Mouse (Mus musculus): ENCODE results near the gene Pxn.
"Not testable (repeated sequence)": the region's sequence is repeated elsewhere in the genome, so short reads cannot be mapped to it uniquely, and the experiment has no call there.

The Pxn gene

DNA sequence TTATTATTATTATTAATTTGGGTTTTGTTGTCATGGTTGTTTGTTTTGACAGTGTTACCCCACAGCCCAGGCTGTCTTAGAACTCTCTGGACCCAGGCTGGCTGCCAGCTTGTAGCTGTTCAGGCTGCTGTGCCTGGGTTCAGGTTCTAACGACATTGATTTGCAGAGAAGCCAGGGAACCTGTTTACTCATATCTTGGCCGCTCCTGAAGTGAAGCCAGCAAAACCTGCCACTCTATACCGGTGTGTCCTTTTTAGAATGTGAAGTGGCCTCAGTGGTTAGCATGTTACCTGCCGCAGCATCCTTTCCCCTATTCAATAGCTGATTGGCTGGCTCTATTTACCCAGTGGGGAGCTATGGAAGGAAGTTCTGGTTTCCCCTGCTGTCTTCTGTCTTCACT, 19.8 kb upstream of the Pxn start:
- no peak for DNase-seq (ENCODE audit: low spot score)

DNA sequence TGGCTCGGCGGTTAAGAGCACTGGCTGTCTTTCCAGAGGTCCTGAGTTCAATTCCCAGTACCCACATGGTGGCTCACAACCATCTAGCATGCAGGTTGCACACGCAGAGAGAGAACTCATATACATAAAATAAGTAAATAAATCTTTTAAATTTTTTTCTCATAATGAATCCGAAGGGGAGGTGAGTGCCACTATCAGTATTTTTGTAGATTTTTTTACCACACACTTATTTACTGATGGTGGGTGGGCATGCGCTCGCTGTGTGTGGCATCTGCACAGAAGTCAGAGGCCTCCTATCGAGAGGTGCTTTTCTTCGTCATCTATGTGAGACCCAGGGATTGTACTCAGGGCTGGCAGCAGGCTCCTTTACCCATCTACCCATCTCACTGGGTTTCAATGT, 19.1 kb upstream of the Pxn start:
- no peak for DNase-seq (ENCODE audit: low spot score)

GRCm38 (mm10) chr5:115487942-115488580, 18.4 kb upstream of the Pxn start:
- DNase-seq (ENCODE audit: low spot score), result no peak

DNA sequence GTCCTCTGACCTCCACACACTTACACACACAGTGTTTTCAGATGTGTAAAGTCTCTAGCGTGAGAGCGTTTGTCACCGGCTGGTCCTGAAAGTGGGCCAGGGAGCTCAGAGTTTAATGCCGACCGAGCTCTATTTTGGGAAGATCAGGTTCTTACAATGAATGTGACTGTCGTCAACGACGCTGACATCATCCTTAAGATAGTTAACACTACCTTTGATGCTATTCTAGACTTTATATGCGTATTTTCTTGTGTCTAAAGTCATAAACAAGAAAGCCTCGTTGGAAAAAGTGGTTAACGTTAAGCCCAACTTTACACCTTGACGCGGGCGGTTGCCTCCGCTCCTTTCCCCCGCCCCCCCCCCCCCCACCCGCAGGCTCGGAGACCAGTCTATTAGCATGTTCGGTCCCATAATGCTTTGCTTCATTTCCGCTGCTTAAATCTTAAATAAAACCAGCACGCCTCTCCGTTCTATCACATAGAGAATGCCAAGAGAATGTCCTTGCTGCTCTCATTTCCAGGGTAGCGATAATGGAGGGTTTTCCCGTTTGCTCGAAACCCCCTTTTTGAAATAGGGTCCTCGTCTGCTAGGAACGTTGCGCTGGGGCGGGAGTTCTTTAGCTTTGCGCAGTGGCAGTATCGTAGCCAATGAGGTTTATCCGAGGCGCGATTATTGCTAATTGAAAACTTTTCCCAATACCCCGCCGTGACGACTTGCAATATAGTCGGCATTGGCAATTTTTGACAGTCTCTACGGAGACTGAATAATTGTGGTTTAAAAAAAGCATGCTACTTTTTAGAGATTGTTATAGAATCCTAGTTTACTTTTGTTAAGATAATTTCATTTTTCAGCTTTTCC, 17.4 kb upstream of the Pxn start:
- peak; percentile 94 for DNase-seq (ENCODE audit: low spot score)

- DNase-seq (ENCODE audit: low spot score), result peak; percentile 77
These were observed 16.5 kb upstream of the Pxn start for GRCm38 (mm10) chr5:115489699-115490637.

GRCm38 (mm10) chr5:115490638-115491000, 15.9 kb upstream of the Pxn start:
- DNase-seq (ENCODE audit: low spot score), result no peak

GRCm38 (mm10) chr5:115491076-115491475, 15.4 kb upstream of the Pxn start:
- DNase-seq (ENCODE audit: low spot score), result no peak

- no peak for DNase-seq (ENCODE audit: low spot score)
These were observed 14.6 kb upstream of the Pxn start for GRCm38 (mm10) chr5:115491771-115492322.

- DNase-seq (ENCODE audit: low spot score), result no peak
These were observed 13.7 kb upstream of the Pxn start for GRCm38 (mm10) chr5:115492711-115493335.

DNA sequence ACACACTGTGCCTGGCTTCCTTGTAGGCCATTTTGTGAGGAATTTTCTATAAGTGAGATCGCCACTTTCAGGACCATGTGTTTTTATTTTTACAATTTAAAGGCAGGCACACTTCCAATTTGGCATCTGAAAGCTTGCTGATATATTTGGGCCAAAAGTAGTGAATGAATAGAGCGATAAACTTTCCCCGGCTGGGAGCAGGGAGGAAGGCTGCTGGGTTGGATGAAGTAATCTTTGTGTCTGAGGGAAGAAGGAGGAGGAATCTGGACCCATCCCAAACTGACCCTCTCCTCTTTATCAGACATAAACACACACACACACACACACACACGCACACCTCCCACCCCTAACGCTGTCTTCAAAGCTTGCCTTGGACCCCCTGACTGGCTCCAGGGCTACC, 13.0 kb upstream of the Pxn start:
- DNase-seq (ENCODE audit: low spot score), result no peak

DNA sequence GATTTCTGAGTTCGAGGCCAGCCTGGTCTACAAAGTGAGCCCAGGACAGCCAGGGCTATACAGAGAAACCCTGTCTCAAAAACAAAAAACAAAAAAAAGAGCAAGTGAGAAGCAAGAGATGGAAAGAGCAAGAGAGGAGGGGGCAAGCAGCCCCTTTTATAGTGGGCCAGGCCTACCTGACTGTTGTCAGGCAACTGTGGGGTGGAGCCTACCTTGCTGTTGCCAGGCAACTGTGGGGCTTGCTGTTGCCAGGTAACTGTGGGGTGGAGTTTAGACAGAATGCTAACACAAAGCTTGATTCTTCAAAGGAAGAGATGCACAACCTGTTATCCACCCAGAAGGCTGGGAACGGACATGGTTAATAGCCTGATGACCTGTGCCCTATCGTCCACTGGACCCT, 10.9 kb upstream of the Pxn start:
- not testable (repeated sequence) for DNase-seq (ENCODE audit: low spot score)

DNA sequence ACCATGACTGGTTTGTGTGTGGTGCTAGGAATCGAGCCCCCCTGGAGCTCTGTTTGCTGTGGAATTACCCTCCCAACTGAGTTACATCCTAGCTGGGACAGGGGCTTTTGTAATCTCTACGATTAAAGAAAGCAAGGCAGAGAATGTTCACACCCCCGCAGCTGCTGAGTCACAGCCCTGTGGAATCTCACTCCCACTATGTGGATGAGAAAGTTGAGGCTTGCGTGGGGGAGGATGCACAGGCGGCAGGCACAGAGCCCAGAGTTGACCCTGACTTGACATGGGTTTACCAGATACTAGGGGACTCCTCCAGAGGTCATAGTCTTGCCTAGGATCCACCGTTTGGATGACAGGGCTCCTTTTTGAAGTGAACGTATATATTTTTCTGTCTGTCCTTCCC, 9.4 kb upstream of the Pxn start:
- DNase-seq (ENCODE audit: low spot score), result no peak

GRCm38 (mm10) chr5:115498307-115499240, 7.9 kb upstream of the Pxn start:
- DNase-seq (ENCODE audit: low spot score), result no peak

GRCm38 (mm10) chr5:115500383-115500935, 6.0 kb upstream of the Pxn start:
- DNase-seq (ENCODE audit: low spot score), result no peak

- DNase-seq (ENCODE audit: low spot score), result no peak
These were observed 3.4 kb upstream of the Pxn start for GRCm38 (mm10) chr5:115503035-115503434.

DNA sequence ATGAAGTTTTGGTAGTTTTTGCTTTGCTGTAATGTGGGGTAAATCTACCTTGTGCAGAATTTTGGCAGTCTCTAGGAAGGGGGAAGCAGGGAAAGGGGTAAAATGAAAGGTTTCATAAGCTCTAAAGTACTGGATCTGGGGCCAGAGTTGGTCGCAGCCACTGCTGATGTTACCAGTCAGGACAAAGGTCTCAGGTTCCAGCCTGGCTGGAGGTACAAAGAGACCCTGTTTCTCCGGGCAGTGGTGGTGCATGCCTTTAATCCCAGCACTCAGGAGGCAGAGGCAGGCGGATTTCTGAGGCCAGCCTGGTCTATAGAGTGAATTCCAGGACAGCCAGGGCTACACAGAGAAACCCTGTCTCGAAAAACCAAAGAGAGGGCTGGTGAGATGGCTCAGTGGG, 859 bp upstream of the Pxn start:
- not testable (repeated sequence) for DNase-seq (ENCODE audit: low spot score)

DNA sequence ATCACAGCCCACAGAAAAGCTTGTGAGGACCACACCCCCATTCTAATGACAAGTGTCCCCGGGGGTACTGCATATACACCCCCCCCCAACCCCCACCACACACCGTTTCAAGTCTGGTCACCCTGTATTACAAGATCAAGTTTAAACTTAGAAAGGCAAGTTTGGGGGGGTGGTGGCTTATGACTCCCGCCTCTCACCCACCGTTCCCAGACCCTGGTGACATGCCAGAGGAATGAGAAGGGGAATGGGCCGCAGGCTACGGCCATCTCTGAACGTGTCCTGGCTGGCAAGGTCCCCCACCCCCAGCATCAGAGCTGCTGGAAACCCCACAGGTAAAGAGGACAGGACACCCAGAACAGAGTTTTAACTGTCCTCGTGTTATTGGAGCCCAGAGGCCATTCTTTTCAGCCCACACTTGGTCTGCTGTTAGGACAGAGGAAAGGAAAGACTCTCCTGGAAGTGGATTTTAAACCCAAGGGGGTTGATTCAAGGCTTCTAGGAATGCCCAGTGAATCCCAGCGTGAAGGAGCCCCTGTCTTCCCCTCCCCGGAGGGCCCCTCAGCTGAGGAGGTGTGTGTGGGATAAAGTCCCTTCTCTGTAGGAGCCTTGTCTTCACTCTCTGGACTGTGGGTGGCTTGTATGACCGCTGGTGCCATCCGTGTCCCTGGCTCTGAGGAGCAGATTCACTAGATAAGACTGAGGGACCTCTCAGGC, 948 bp downstream of the Pxn start:
- DNase-seq (ENCODE audit: low spot score), result no peak

DNA sequence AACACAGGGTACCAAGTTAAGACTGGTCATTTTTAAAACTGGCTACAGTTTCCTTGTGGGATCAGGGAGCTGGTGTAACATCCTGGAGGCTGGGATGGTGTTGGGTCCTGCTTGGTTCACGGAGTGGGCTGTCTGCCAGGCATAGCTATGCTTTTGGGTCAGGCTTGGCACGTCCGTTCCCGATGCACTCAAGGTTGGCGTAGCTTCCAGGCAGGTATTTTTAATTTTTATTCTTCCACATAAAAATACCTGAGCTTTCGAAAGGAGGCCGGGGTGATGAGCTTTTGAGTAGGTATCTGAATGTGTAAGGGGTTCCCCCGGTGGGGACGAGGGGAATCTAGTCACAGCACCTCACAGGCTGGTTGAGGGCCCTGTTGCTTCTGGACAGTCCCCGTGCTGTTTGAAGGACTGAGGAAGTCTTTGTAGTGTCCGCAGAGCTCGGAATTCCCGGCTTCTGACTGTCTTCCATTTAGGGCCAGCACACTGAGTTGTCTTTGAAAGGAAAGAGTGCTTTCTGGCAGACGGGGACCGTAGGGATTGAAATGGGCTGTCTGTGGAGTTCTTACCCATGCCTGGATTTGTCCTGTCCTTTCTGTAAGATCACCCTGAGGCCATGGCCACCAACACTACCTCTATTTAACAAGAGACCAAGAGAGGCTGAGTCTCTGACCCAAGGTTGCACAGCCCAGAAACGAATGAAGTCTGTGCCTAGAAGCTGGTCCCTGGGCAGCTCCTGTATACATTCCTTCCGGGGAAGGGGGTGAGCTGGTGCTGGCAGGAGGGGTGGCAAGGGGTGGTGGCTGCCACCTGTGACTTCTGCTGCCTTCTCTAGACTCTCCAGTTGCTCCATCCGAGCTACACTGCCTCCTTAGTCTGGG, 1.7 kb downstream of the Pxn start:
- DNase-seq (ENCODE audit: low spot score), result no peak

DNA sequence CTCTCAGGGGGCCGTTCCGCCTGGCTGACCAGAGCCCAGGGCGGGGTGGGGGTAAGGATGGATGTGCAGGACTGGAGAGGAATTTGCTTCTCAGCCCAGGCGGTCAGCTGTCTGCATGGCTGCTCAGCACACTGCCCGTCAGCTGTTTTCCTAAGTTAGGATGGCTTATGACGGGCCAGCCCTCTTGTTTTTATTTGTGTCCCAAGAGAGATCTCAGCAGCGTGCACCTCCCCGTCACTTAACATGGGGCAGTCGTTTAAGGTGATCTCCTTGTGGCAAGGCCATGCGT, 2.3 kb downstream of the Pxn start:
- no peak for DNase-seq (ENCODE audit: low spot score)

All from layer of hippocampus, adult 9-10 months (tissue).